ENCODE assay signal across 8 mouse cellular contexts in the genomic region with DNA sequence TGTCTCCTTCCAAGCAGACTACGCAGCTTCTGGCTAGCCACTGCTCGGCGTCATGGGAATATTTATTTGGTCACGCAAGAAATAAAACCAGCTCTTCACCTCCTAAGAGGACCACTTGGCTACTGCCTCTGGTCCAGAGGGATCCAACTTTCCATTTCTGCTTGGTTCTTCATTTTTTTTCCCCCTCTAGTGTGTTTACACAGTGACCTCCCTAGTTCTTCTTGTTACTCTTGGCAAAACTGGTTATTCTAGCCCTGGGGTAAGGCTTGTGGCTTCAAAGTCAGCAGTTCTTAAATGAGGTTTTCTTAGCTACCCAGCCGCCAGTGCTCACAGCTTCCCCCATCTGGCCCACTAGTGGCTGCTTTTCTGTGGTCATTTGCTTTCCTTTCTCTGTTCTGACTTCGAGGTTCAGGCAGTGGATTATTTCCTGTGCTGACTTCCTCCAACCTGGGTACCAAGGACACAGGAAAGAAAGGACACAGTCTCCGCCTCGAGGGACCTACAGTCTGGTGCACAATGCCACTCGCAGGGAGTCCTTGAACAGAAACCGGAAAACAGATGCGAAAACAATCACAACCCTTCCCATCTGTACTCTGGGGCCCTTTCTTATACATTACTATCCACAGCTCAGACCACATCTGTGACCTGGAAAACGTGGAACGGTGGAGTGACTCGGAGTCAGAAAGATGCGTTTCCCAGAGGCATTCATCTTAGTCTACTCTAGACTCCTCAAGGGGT. TPM values are rescaled to one million over a fixed set of nuclear protein-coding genes. Genes with fewer than 3 reads are reported as not detected.
DNase-seq lines count a peak whose midpoint lies in the region; ATAC-seq and TF ChIP-seq lines count a peak whose summit lies in the region.

No protein-coding gene starts in this region.

- peak overlapping the region; percentile 40; the same call in 1 of the 2 replicates for H3K4me3 ChIP-seq in spleen, adult 2 months (ENCODE audit: extremely low read depth, insufficient read depth, insufficient read length)
- H3K4me3 ChIP-seq in embryonic facial prominence, embryonic 11.5 days (ENCODE audit: low read depth, low read length) = no peak overlapping the region
- H3K4me3 ChIP-seq in hindbrain, embryonic 13.5 days = no peak overlapping the region
- H3K4me3 ChIP-seq in liver, embryonic 12.5 days = no peak overlapping the region
- 0 out of 2 replicates have a peak overlapping the region, but pooled peaks have one; percentile 2 for H3K4me3 ChIP-seq in small intestine, adult 2 months (ENCODE audit: low read depth, low read length)

- 3% methylated on average over 15 of the region's 15 CpGs for WGBS in spleen, adult 2 months
- WGBS in embryonic facial prominence, embryonic 11.5 days = 41% methylated on average over 15 of the region's 15 CpGs
- WGBS in hindbrain, embryonic 13.5 days = 44% methylated on average over 15 of the region's 15 CpGs
- WGBS in liver, embryonic 12.5 days (ENCODE audit: insufficient replicate concordance) = 25% methylated on average over 15 of the region's 15 CpGs
- 29% methylated on average over 15 of the region's 15 CpGs for WGBS in small intestine, adult 2 months

- H3K4me2 ChIP-seq in embryonic facial prominence, embryonic 11.5 days (ENCODE audit: low read depth, low read length) = no peak overlapping the region
- H3K4me2 ChIP-seq in hindbrain, embryonic 13.5 days = peak overlapping the region; percentile 30; the same call in 1 of the 2 replicates
- peak overlapping the region; percentile 26 for H3K4me2 ChIP-seq in liver, embryonic 12.5 days

- H3K9ac ChIP-seq in embryonic facial prominence, embryonic 11.5 days (replicated peaks; ENCODE audit: low read length) = no peak overlapping the region
- no peak overlapping the region for H3K9ac ChIP-seq in hindbrain, embryonic 13.5 days
- no peak overlapping the region for H3K9ac ChIP-seq in liver, embryonic 12.5 days

- H3K9me3 ChIP-seq in embryonic facial prominence, embryonic 11.5 days (replicated peaks; ENCODE audit: control insufficient read depth, low read length) = no peaks in the 10 kb centered on the region
- H3K9me3 ChIP-seq in hindbrain, embryonic 13.5 days = no peaks in the 10 kb centered on the region
- no peaks in the 10 kb centered on the region for H3K9me3 ChIP-seq in liver, embryonic 12.5 days (replicated peaks)

- no peak for TF ChIP-seq POLR2A in spleen, adult 2 months (IDR thresholded peaks at IDR 0.05; ENCODE audit: low read depth, low read length)
- no peak for TF ChIP-seq POLR2A in small intestine, adult 2 months (IDR thresholded peaks at IDR 0.05; ENCODE audit: low read depth, low read length)

- no peak for ATAC-seq in embryonic facial prominence, embryonic 11.5 days (replicated peaks; ENCODE audit: insufficient number of reproducible peaks, low FRiP score, low TSS enrichment, low read depth)
- ATAC-seq in hindbrain, embryonic 13.5 days (ENCODE audit: low FRiP score) = no peak
- no peak for ATAC-seq in liver, embryonic 12.5 days
- ATAC-seq in erythroblast, adult 5-6 weeks (replicated peaks; ENCODE audit: low FRiP score, poor library complexity, severe bottlenecking) = no peak

- no peak for DNase-seq in spleen, adult 2 months (ENCODE audit: low read depth in 1 of 2, low spot score in 2 of 2)
- DNase-seq in spleen, postnatal 4 days (ENCODE audit: low spot score in 2 of 2) = no peak
- DNase-seq in embryonic facial prominence, embryonic 11.5 days (ENCODE audit: low spot score) = peak; percentile 60
- no peak for DNase-seq in layer of hippocampus, adult 8-10 months (ENCODE audit: low spot score in 2 of 2)

- H3K27ac ChIP-seq in spleen, adult 2 months (ENCODE audit: insufficient read depth, low read length) = peak overlapping the region; percentile 27
- H3K27ac ChIP-seq in embryonic facial prominence, embryonic 11.5 days (replicated peaks; ENCODE audit: low read depth, low read length) = no peak overlapping the region
- H3K27ac ChIP-seq in hindbrain, embryonic 13.5 days = 0 out of 2 replicates have a peak overlapping the region, but pooled peaks have one; percentile 2
- peak overlapping the region; percentile 41; the same call in 1 of the 2 replicates for H3K27ac ChIP-seq in liver, embryonic 12.5 days
- H3K27ac ChIP-seq in small intestine, adult 2 months (ENCODE audit: insufficient read depth, low read depth, low read length) = peak overlapping the region; percentile 53

- no peaks in the 10 kb centered on the region for H3K27me3 ChIP-seq in spleen, adult 2 months (ENCODE audit: control insufficient read depth, insufficient read depth, low read length)
- H3K27me3 ChIP-seq in embryonic facial prominence, embryonic 11.5 days (ENCODE audit: control insufficient read depth, insufficient read depth, low read length) = no peaks in the 10 kb centered on the region
- H3K27me3 ChIP-seq in hindbrain, embryonic 13.5 days = peaks cover 15% of the 10 kb centered on the region
- peaks cover 63% of the 10 kb centered on the region for H3K27me3 ChIP-seq in liver, embryonic 12.5 days (replicated peaks)
- no peaks in the 10 kb centered on the region for H3K27me3 ChIP-seq in small intestine, adult 2 months (ENCODE audit: control insufficient read depth, insufficient read depth, low read length)

- H3K4me1 ChIP-seq in spleen, adult 2 months (ENCODE audit: control insufficient read depth, insufficient read depth, insufficient read length) = peaks cover 19% of the 10 kb centered on the region
- H3K4me1 ChIP-seq in embryonic facial prominence, embryonic 11.5 days (ENCODE audit: control insufficient read depth, insufficient read depth, low read length) = no peaks in the 10 kb centered on the region
- peaks cover 26% of the 10 kb centered on the region for H3K4me1 ChIP-seq in hindbrain, embryonic 13.5 days (replicated peaks)
- H3K4me1 ChIP-seq in liver, embryonic 12.5 days = peaks cover 39% of the 10 kb centered on the region
- peaks cover 9% of the 10 kb centered on the region; the same call in 1 of the 2 replicates for H3K4me1 ChIP-seq in small intestine, adult 2 months (ENCODE audit: control insufficient read depth, insufficient read depth, insufficient read length, low read length)

- TF ChIP-seq CTCF in spleen, adult 2 months (IDR thresholded peaks at IDR 0.05; ENCODE audit: extremely low read depth, insufficient read depth, insufficient read length, insufficient replicate concordance) = peak; percentile 4; the same call in 1 of the 2 replicates
- peak; percentile 15; the same call in 1 of the 2 replicates for TF ChIP-seq CTCF in small intestine, adult 2 months (IDR thresholded peaks at IDR 0.05; ENCODE audit: extremely low read depth, insufficient read length, insufficient replicate concordance, low read depth, low read length)

- H3K36me3 ChIP-seq in spleen, adult 2 months (ENCODE audit: control insufficient read depth, insufficient read depth, low read length) = no peaks in the 10 kb centered on the region
- no peaks in the 10 kb centered on the region for H3K36me3 ChIP-seq in embryonic facial prominence, embryonic 11.5 days (replicated peaks; ENCODE audit: control insufficient read depth, insufficient read depth, low read depth, low read length)
- H3K36me3 ChIP-seq in hindbrain, embryonic 13.5 days = no peaks in the 10 kb centered on the region
- no peaks in the 10 kb centered on the region for H3K36me3 ChIP-seq in liver, embryonic 12.5 days
- H3K36me3 ChIP-seq in small intestine, adult 2 months (ENCODE audit: control insufficient read depth, insufficient read depth, low read length) = no peaks in the 10 kb centered on the region

RNA-seq across cellular contexts. Expression of a gene that starts 4.6 kb away (rescaled TPM):
- polyA plus RNA-seq in spleen, adult 2 months (2012; rRNA removed) = 0.19 and 0.20 TPM in 2 replicates
- polyA plus RNA-seq in embryonic facial prominence, embryonic 11.5 days (2014; fragmentation: Nextera tagmentation; extraction: Ambion mirVana) = 0.47 and 0.65 TPM in 2 replicates
- 3.7 and 5.2 TPM in 2 replicates for polyA plus RNA-seq in hindbrain, embryonic 13.5 days (2015; fragmentation: Nextera tagmentation; extraction: Ambion mirVana)
- polyA plus RNA-seq in liver, embryonic 12.5 days (2016; fragmentation: Nextera tagmentation; extraction: Ambion mirVana) = 0.55 and 0.79 TPM in 2 replicates
- polyA plus RNA-seq in small intestine, adult 2 months (2012; rRNA removed) = 0.29 and 1.3 TPM in 2 replicates
- total RNA-seq in layer of hippocampus, adult 8-10 months (2022) = 1 to 10 TPM; 4.7 to 7.4 (median 5.6) TPM
- not detected in 2 replicates for total RNA-seq in erythroblast, adult 5-6 weeks (2015; ENCODE audit: low replicate concordance)
- 0.28 TPM in 1 of 2 replicates, not detected in the other for total RNA-seq in erythroblast, adult 5-6 weeks (2017; ENCODE audit: low replicate concordance)

RNA-seq across cellular contexts. Expression of a gene that starts 25.3 kb away (rescaled TPM):
- 186 and 208 TPM in 2 replicates for polyA plus RNA-seq in spleen, adult 2 months (2012; rRNA removed)
- 56.7 and 61.7 TPM in 2 replicates for polyA plus RNA-seq in embryonic facial prominence, embryonic 11.5 days (2014; fragmentation: Nextera tagmentation; extraction: Ambion mirVana)
- polyA plus RNA-seq in hindbrain, embryonic 13.5 days (2015; fragmentation: Nextera tagmentation; extraction: Ambion mirVana) = 67.8 and 72.3 TPM in 2 replicates
- polyA plus RNA-seq in liver, embryonic 12.5 days (2016; fragmentation: Nextera tagmentation; extraction: Ambion mirVana) = 177 and 178 TPM in 2 replicates
- 149 and 284 TPM in 2 replicates for polyA plus RNA-seq in small intestine, adult 2 months (2012; rRNA removed)
- total RNA-seq in layer of hippocampus, adult 8-10 months (2022) = 10 to 100 TPM; 11.7 to 21.0 (median 16.7) TPM
- 135 and 151 TPM in 2 replicates for total RNA-seq in erythroblast, adult 5-6 weeks (2015; ENCODE audit: low replicate concordance)
- 52.7 and 53.7 TPM in 2 replicates for total RNA-seq in erythroblast, adult 5-6 weeks (2017; ENCODE audit: low replicate concordance)

RNA-seq across cellular contexts. Expression of a gene that starts 30.5 kb away (rescaled TPM):
- polyA plus RNA-seq in spleen, adult 2 months (2012; rRNA removed) = 0.09 and 0.29 TPM in 2 replicates
- polyA plus RNA-seq in embryonic facial prominence, embryonic 11.5 days (2014; fragmentation: Nextera tagmentation; extraction: Ambion mirVana) = 0.28 TPM in 1 of 2 replicates, not detected in the other
- polyA plus RNA-seq in hindbrain, embryonic 13.5 days (2015; fragmentation: Nextera tagmentation; extraction: Ambion mirVana) = 0.17 and 0.18 TPM in 2 replicates
- not detected in 2 replicates for polyA plus RNA-seq in liver, embryonic 12.5 days (2016; fragmentation: Nextera tagmentation; extraction: Ambion mirVana)
- polyA plus RNA-seq in small intestine, adult 2 months (2012; rRNA removed) = 0.35 and 1.0 TPM in 2 replicates
- total RNA-seq in layer of hippocampus, adult 8-10 months (2022) = under 1 TPM in 3 of 4 experiments, not detected in 1; 0.56 to 0.71 (median 0.64) TPM
- not detected in 2 replicates for total RNA-seq in erythroblast, adult 5-6 weeks (2015; ENCODE audit: low replicate concordance)
- not detected in 2 replicates for total RNA-seq in erythroblast, adult 5-6 weeks (2017; ENCODE audit: low replicate concordance)

RNA-seq across cellular contexts. Expression of a gene that starts 43.6 kb away (rescaled TPM):
- polyA plus RNA-seq in spleen, adult 2 months (2012; rRNA removed) = 8.6 and 9.0 TPM in 2 replicates
- polyA plus RNA-seq in embryonic facial prominence, embryonic 11.5 days (2014; fragmentation: Nextera tagmentation; extraction: Ambion mirVana) = 36.8 and 46.6 TPM in 2 replicates
- polyA plus RNA-seq in hindbrain, embryonic 13.5 days (2015; fragmentation: Nextera tagmentation; extraction: Ambion mirVana) = 57.4 and 62.6 TPM in 2 replicates
- polyA plus RNA-seq in liver, embryonic 12.5 days (2016; fragmentation: Nextera tagmentation; extraction: Ambion mirVana) = 3.9 and 4.2 TPM in 2 replicates
- polyA plus RNA-seq in small intestine, adult 2 months (2012; rRNA removed) = 145 and 516 TPM in 2 replicates
- total RNA-seq in layer of hippocampus, adult 8-10 months (2022) = 1 to 10 TPM; 4.1 to 6.6 (median 5.3) TPM
- not detected in 2 replicates for total RNA-seq in erythroblast, adult 5-6 weeks (2015; ENCODE audit: low replicate concordance)
- not detected in 2 replicates for total RNA-seq in erythroblast, adult 5-6 weeks (2017; ENCODE audit: low replicate concordance)

RNA-seq across cellular contexts. Expression of a gene that starts 50.0 kb away (rescaled TPM):
- 4.3 and 5.5 TPM in 2 replicates for polyA plus RNA-seq in spleen, adult 2 months (2012; rRNA removed)
- 0.48 and 0.53 TPM in 2 replicates for polyA plus RNA-seq in embryonic facial prominence, embryonic 11.5 days (2014; fragmentation: Nextera tagmentation; extraction: Ambion mirVana)
- 0.34 TPM in 1 of 2 replicates, not detected in the other for polyA plus RNA-seq in hindbrain, embryonic 13.5 days (2015; fragmentation: Nextera tagmentation; extraction: Ambion mirVana)
- polyA plus RNA-seq in liver, embryonic 12.5 days (2016; fragmentation: Nextera tagmentation; extraction: Ambion mirVana) = 1.1 and 1.3 TPM in 2 replicates
- 2.1 TPM in 2 replicates for polyA plus RNA-seq in small intestine, adult 2 months (2012; rRNA removed)
- total RNA-seq in layer of hippocampus, adult 8-10 months (2022) = 1 to 10 TPM in 2 of 4 experiments, not detected in 2; 7.5 to 8.6 TPM
- total RNA-seq in erythroblast, adult 5-6 weeks (2015; ENCODE audit: low replicate concordance) = 4.0 TPM in 1 of 2 replicates, not detected in the other
- total RNA-seq in erythroblast, adult 5-6 weeks (2017; ENCODE audit: low replicate concordance) = 0.70 and 0.77 TPM in 2 replicates

Comparison
In these comparisons a context has a peak if more than half of its experiments do, and no peak if none do; other contexts are left out.
1. H3K4me3 ChIP-seq: peak in spleen, adult 2 months (single experiment) and small intestine, adult 2 months (single experiment); none in embryonic facial prominence, embryonic 11.5 days (single experiment), hindbrain, embryonic 13.5 days (single experiment) and liver, embryonic 12.5 days (single experiment).